Mouse (Mus musculus) layer of hippocampus, adult 18-20 months (tissue): ENCODE results near the gene Dpm1. TPM values are rescaled to one million over a fixed set of nuclear protein-coding genes. Genes with fewer than 3 reads are reported as not detected.

Source experiments
- DNase-seq, 2 experiments: peaks; one replicate each; pipeline ENCODE4 v3.0.0; 2022; ENCODE audit warnings: low spot score in 2 of 2
- long read RNA-seq: library from polyadenylated mRNA; stranded (forward); transcript quantifications from one replicate; pipeline ENCODE4 v2.0.0, GENCODE M21; 2021
- total RNA-seq, 2 experiments: library from RNA; stranded (reverse); gene quantifications; 2 replicates each; pipeline ENCODE4 v1.2.3; 2021

Gene Dpm1
- 10 to 100 TPM; 68.3 to 74.5 TPM for total RNA-seq
- long read RNA-seq, full-length matches to known transcripts: 40 of 41 reads
- long read RNA-seq, partial matches to known transcripts: 0 of 41 reads
- long read RNA-seq, other reads (novel, unspliced or antisense): 1 of 41 reads

GRCm38 (mm10) chr2:168230026-168230728 lies at the start of gene Dpm1, which contains the start of the genes Gm20716 and Mocs3:
Dpm1 (minus strand) TSS chr2:168230591.
Gm20716 (minus strand) TSS chr2:168230364.
Mocs3 (plus strand) TSS chr2:168230622.
- DNase-seq: peak; percentile 89 to 93

- DNase-seq: peak; percentile 56 to 84
Observed at GRCm38 (mm10) chr2:168274374-168274935, 44.1 kb upstream of the Dpm1 start.

- no peak for DNase-seq
Observed at GRCm38 (mm10) chr2:168273387-168273786, 43.0 kb upstream of the Dpm1 start.

GRCm38 (mm10) chr2:168268033-168268432 lies 37.6 kb upstream of the Dpm1 start:
- no peak for DNase-seq

GRCm38 (mm10) chr2:168260900-168261299 lies 30.5 kb upstream of the Dpm1 start:
- peak; percentile 66 to 85 for DNase-seq

GRCm38 (mm10) chr2:168260124-168260523 lies 29.7 kb upstream of the Dpm1 start:
- DNase-seq: no peak

GRCm38 (mm10) chr2:168259046-168259445 lies 28.7 kb upstream of the Dpm1 start:
- DNase-seq: no peak

- DNase-seq: no peak
Observed at GRCm38 (mm10) chr2:168257188-168257587, 26.8 kb upstream of the Dpm1 start.

- DNase-seq: no peak
Observed at GRCm38 (mm10) chr2:168256506-168256905, 26.1 kb upstream of the Dpm1 start.

- no peak for DNase-seq
Observed at GRCm38 (mm10) chr2:168253822-168254221, 23.4 kb upstream of the Dpm1 start.

GRCm38 (mm10) chr2:168252639-168253292 lies 22.4 kb upstream of the Dpm1 start:
- no peak for DNase-seq

- peak; percentile 71 to 94 for DNase-seq
Observed at GRCm38 (mm10) chr2:168250270-168250669, 19.9 kb upstream of the Dpm1 start.

GRCm38 (mm10) chr2:168248856-168249245 lies 18.5 kb upstream of the Dpm1 start:
- no peak for DNase-seq

GRCm38 (mm10) chr2:168248167-168248855 lies 17.9 kb upstream of the Dpm1 start:
- DNase-seq: no peak

GRCm38 (mm10) chr2:168245571-168245970 lies 15.2 kb upstream of the Dpm1 start:
- DNase-seq: no peak

- no peak for DNase-seq
Observed at GRCm38 (mm10) chr2:168243278-168243677, 12.9 kb upstream of the Dpm1 start.

- DNase-seq: no peak
Observed at GRCm38 (mm10) chr2:168242841-168243240, 12.4 kb upstream of the Dpm1 start.

- no peak for DNase-seq
Observed at GRCm38 (mm10) chr2:168238335-168238734, 7.9 kb upstream of the Dpm1 start.

- DNase-seq: no peak
Observed at GRCm38 (mm10) chr2:168233286-168233685, 2.9 kb upstream of the Dpm1 start.

GRCm38 (mm10) chr2:168231471-168231829 lies 1.1 kb upstream of the Dpm1 start:
- DNase-seq: no peak

GRCm38 (mm10) chr2:168230773-168231470 lies 531 bp upstream of the Dpm1 start:
- no peak for DNase-seq
